Mouse (Mus musculus) embryo, embryonic 11.5 days (tissue): ENCODE results near the gene Mgam.
"Not testable (repeated sequence)": the region's sequence is repeated elsewhere in the genome, so short reads cannot be mapped to it uniquely, and the experiment has no call there.

Experiments
- DNase-seq: peaks from one replicate; pipeline ENCODE4 v3.0.0-alpha.2; 2012; ENCODE audit warnings: low read depth, low spot score

Mgam gene

DNA sequence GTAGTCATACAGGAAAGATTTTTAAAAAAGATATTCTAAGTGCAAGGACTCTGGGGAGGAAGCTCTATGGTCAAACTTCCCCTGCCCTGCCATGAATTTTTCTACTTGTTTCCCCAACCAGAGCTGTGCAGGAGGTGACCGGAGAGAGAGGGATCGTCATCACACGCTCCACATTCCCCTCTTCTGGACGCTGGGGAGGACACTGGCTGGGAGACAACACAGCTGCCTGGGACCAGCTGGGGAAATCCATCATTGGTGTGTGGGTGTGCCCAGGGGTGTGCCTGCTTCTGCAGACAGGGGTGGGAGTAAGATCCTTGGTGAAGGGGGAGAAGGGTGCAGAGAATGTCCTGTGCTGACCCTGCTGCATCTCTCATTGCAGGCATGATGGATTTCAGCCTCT is 99.9 kb downstream of the Mgam start:
- DNase-seq, result not testable (repeated sequence)

DNA sequence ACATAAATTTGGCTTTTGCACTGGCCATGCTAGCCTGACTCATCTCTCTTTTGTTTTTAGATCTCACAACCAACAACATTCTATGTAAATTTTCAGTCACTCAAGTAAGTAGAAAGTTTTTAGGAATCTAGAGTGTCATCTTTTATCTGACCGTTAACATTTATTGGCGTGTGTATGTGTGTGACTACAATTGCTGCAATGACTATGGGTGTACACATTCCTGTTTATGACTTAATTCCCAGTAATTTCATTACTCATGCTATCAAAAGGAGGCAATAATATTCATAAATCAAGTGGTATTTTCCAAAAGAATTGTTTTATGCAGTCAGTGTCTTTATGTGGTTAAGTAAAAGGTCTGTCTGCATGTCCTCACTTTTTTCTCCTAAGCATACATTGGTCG is 110.9 kb downstream of the Mgam start:
- no peak for DNase-seq

DNA sequence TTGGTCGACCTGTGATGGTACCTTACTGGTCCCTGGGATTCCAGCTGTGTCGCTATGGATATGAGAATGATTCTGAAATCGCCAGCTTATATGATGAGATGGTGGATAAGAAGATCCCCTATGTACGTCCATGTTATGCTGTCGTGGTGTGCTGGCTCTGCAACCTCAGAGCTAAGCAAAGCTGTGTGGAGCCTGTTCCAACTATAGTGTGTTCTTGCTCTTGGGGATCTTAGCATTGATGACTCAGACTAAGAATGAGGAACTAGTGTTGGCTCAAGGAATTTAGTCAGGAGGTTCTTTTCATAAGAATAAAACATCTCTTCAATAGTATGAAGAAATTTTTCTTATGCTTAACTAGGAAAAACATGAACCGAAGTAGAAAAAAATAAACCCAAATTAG is 120.4 kb downstream of the Mgam start:
- not testable (repeated sequence) for DNase-seq

GRCm38 (mm10) chr6:40755948-40756347 is 127.3 kb downstream of the Mgam start:
- DNase-seq, result no peak

DNA sequence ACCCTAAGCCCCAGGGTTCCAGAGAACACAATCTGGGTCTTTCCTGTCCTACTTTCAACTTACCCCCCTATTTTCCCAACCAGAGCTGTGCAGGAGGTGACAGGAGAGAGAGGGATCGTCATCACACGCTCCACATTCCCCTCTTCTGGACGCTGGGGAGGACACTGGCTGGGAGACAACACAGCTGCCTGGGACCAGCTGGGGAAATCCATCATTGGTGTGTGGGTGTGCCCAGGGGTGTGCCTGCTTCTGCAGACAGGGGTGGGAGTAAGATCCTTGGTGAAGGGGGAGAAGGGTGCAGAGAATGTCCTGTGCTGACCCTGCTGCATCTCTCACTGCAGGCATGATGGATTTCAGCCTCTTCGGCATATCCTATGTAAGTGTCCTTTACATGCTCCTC is 128.7 kb downstream of the Mgam start:
- DNase-seq, result not testable (repeated sequence)

- DNase-seq, result no peak
Measured at GRCm38 (mm10) chr6:40774656-40775055, 146.0 kb downstream of the Mgam start.

GRCm38 (mm10) chr6:40778458-40778857 is 149.8 kb downstream of the Mgam start:
- no peak for DNase-seq

DNA sequence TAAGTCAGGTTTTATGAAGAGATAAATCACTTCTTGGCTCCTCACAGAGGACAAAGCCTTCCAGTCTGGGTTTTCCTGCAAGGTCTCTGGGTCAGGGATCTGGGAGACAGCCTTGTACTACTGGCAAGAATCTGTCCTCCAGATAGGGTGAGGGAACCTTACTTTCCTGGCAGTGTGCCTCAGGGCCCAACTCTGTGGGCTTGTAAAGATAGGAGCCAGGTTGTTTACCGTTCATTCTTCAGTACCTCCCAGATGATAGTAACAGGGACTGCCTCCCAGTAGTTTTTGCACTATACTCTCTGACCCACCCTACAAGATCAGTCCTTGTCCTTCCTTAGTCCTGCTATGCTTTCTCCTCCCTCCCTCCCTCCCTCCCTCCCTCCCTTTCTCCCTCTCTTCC is 155.0 kb downstream of the Mgam start:
- no peak for DNase-seq

DNA sequence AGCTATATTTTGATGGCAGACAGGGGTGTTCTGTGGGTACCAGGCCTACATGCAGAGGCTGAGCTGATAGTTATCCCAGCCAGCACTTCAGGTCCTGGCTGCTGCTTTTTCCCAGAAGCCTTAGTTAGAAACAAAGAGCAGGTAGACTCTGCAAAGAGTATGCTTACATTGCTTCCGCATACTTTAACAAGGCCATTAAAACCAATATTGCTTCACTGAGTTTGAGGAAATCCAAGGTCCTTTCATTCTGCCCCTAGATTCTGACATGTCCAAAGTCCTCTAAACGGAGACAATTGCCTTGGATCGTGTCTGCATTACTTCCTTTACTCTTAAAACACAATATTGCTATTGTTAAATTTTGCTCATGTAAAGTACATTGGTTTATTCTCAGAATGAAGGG is 155.7 kb downstream of the Mgam start:
- DNase-seq, result no peak

DNA sequence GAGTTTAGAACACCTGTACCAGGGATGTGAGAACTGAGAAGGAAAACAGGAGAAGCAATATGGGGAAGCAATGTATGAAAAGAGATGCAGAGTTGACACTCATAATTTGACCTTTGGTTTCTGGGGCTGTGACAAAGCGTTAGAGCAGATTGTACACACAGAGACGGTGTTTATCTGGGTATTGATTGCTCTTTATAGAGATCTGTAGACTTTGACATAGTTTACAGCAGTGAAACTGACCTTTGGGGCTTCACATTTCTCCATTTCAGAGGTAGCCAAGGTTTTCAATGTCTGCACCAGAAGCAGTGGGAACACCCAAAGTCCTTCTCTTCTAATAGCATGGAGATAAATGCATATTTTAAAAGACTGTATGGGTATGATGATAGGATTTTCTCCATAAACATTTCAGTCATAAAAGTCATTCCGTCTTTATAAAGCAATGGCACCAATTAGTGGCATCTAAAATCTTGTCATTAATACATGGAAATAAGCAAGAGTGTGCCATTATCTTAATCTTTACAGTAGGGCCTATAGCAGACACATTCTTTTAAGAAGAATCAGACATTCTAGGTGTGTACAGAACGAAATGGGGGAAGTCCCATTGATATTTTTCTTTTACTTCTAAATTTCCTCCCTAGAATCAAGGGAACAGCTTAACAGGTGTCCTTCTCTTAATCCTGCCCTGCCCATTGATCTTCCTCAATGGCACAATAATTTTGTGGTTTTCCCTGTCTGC is 166.6 kb downstream of the Mgam start:
- no peak for DNase-seq

- no peak for DNase-seq
Measured at GRCm38 (mm10) chr6:40818237-40818902, 189.7 kb downstream of the Mgam start.
